Mouse (Mus musculus) gastrocnemius, postnatal 14 days (tissue): ENCODE data around the gene Pdhx. TPM values are rescaled to one million over a fixed set of nuclear protein-coding genes. Genes with fewer than 3 reads are reported as not detected.

Experiments used
- DNase-seq: peaks from one replicate; pipeline ENCODE4 v3.0.0; 2021; ENCODE audit warnings: mixed read lengths
- intact Hi-C: fragments of 180-260 bp; cut with DNase I; formaldehyde crosslinking; loops from one replicate; pipeline ENCODE4 v1.15.1; 2025; ENCODE audit warnings: low total_unique reads
- long read RNA-seq, 2 experiments: library from polyadenylated mRNA; stranded (forward); transcript quantifications; one replicate each; pipeline ENCODE4 v2.0.0; 2021
- total RNA-seq, 2 experiments: library from RNA; stranded (reverse); gene quantifications; 2 replicates each; pipeline ENCODE4 v1.2.3; 2021

Pdhx gene
- total RNA-seq = 10 to 100 TPM; 79.1 to 97.1 TPM
- long read RNA-seq, experiment 1, transcript Pdhx-201 (11 exons, 2,506 nt) = major isoform, 177 of 186 reads
- long read RNA-seq, experiment 1, partial matches to known transcripts = 7 of 186 reads
- long read RNA-seq, experiment 1, other reads (novel, unspliced or antisense) = 2 of 186 reads
- long read RNA-seq, experiment 2, transcript Pdhx-201 (11 exons, 2,506 nt) = major isoform, 164 of 178 reads
- long read RNA-seq, experiment 2, partial matches to known transcripts = 4 of 178 reads
- long read RNA-seq, experiment 2, other reads (novel, unspliced or antisense) = 10 of 178 reads

DNA sequence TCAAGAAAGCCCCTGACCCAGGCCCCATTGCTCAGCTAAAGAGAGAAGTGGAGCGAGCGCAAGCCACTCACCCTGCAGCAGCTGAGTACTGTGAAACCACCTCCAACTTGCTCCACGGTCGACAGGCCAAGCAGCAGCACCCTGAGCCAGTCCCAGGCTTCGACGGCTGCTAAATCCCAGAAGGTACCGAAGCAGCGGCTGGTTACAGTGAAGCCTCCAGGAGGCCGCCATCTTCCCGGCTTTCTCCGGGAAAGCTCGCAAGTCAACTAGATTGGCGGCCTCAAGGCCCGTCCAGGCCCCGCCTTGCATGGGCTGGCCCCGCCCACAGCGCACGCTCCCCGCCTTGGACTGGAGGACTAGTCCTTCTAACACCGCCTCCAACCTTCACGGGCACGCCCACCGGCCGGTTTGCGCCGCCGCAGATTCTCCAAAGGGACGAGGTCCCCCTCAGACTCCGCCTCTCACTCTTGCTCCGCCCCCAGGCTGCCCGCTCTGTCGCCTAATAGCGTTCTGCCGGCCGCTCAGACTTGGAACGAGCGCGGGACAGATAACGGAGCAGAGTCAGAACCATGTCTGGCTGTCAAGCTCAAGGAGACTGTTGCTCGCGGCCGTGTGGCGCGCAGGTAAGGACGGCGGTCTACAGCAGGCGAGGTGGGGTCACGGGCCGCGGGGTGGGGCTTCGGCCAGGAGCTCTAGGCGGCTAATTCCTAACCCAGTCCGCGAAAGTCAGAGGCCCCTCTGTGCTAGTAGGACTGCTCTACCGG, at the start of gene Pdhx, which contains the start of gene Apip:
Gene Pdhx, minus strand, starts transcription at position 295 of the 764 bp plus-strand sequence.
Gene Apip, plus strand, starts transcription at position 457 of the 764 bp plus-strand sequence.
- peak; percentile 100 for DNase-seq
- intact Hi-C loops = no loop called here

DNA sequence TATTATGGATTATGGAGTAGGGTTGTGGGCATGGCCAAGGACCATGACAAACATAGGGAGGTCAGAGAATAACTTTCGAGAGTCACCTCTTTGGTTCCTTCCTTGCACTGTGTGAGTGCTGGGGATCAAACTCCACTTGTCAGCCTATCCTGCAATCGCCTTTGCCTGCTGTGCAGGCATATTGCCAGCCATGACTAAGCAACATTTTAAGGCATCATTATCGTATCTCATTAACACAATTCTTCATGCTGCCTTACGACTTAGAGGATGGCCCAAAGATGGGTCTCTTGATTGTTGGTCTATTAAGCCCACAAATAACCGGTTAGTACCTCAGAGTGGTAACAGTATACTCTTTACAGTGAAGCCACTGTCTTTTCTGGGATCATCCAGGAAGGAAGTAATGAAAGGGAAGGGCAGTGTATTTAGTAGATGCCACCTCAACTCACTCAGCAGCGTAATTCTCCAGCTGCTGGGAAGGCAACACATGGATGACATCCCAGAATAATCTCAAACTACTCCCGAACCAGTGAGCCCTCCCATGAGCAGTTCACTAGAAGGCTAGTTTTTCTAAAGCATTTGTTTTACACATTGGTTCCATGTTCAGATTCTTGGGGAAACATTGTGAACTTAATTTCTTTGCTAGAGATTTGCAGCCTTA, 46.0 kb upstream of the Pdhx start:
- DNase-seq = no peak
- intact Hi-C loops = no loop called here

GRCm38 (mm10) chr2:103118324-103119196, 45.2 kb upstream of the Pdhx start:
- intact Hi-C loops = no loop called here
- DNase-seq = no peak

DNA sequence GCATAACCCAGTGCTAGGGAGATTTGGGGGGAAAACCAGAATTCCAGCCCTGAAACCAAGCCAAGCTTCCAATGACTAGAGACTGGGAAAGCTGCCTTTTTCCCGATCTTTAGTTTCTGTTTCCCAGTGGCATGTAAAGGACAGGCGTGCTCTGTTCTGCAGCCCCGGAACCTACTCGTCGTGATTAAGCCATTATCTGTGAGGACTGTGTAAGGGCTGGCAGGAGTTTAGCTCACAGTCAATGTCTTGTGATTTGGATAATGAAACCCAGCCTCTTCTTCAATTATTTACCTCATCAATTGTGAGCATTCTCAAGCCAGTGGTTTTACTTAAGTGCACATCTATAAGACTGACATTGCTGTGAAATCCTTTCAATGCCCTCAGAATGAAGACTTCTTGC, 43.9 kb upstream of the Pdhx start:
- intact Hi-C loops = no loop called here
- no peak for DNase-seq

DNA sequence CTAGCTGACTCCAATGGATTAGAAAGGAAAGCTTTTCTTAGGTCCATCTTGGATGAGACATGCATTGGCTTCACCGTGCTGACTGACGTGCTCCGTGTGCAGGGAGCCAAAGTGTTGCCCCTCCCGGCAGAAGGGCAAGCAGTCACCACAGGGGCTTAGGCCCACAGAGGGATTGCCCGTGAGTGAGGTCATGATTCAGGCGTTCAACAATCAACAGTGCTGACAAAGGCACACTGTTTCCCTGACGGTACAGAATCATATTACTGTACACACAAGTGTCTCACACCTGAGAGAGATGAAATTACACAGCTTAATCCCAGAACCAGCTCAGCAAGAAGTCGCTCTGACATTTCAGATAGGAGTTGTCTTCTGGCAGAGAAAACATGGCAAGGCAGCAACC, 38.4 kb upstream of the Pdhx start:
- intact Hi-C loops = no loop called here
- DNase-seq = no peak

GRCm38 (mm10) chr2:103106172-103106571, 32.9 kb upstream of the Pdhx start:
- no peak for DNase-seq
- intact Hi-C loops = no loop called here

- intact Hi-C loops = no loop called here
- DNase-seq = no peak
These were observed 29.3 kb upstream of the Pdhx start for GRCm38 (mm10) chr2:103102595-103102994.

DNA sequence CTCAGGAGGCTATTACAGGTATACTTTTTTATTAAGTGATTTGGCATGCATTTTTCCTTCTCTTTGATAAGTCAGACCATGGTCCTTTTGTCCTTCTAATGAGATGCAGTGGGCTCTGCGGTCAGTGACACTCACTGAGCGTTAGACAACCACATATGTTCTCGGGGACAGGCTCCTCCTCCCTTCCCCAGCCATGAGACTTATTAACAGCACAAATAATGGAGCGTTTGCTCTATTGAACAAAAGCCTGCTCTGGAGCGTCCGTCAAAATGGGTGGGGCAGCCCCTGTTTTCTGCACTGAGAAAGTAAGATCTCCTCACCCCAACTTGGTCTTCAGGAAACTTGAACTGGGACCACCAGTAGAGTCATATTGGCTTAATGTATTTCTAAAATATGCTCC, 16.2 kb upstream of the Pdhx start:
- no peak for DNase-seq
- intact Hi-C loops = loop anchor here (2.0 to 5.0 kb wide), 2 partner anchors 259 to 407 kb away; no protein-coding TSS in a partner anchor

DNA sequence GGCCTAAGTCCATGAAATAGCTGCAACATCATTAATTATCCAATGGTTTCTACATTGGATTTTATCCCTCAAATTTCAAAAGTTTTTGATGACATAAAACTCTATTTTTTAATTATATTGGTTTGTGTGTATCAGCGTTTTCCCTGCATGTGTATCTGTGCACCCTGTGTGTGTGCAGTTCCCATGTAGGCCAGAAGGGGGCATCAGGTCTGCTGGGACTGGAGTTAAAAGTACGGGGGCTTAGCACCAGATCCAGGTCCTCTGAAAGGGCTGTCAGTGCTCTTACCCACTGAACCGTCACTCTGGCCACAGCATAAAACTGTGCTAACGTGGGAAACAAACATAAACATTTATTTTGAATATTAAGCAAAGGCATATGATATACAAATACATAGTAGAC, 14.8 kb upstream of the Pdhx start:
- DNase-seq = no peak
- intact Hi-C loops = loop anchor here (2.0 to 5.0 kb wide), 2 partner anchors 261 to 406 kb away; no protein-coding TSS in a partner anchor

DNA sequence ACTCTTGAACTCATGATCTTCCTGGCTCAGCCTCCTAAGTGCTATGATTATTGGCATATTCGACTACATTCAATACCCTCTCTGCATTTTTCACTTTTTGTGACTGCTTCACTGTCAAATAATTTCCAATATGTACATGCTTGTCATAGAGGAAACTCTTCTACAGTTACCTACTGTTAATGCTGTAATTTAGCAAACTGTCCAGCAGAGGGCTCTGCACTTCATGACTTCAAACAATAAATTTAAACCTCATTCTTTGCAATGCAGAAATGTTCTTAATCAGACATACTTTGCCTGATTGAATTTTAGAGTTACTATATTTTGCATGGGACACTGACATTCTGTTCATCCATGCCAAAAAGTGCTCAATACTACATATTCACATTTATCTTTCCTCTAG, 13.1 kb upstream of the Pdhx start:
- intact Hi-C loops = loop anchor here (5.0 kb wide), 1 partner anchor 404 kb away; no protein-coding TSS in a partner anchor
- DNase-seq = no peak

DNA sequence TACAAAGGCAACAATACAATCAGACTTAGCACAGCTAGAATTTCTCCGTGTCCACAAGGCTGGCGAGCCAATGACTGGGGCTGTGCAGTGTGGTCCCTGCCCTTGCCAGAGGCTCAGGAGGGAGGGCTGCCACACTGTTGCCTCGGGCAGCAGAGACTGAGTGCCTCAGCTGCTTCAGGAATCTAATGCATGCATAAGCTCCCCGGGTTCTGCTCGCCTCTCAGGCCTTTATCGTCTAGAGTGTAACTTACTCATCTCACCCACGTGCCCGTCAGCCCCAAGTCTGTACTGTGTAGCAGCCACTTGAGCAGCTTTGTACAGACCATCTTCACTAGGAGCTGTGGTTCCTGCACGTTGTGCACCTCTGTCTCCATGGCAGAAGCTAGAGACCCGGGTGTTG, 12.3 kb upstream of the Pdhx start:
- intact Hi-C loops = loop anchor here (5.0 kb wide), 1 partner anchor 403 kb away; no protein-coding TSS in a partner anchor

GRCm38 (mm10) chr2:103084451-103084850, 11.1 kb upstream of the Pdhx start:
- intact Hi-C loops = no loop called here
- DNase-seq = no peak

More for the DNA sequence above, 12.3 kb upstream of the Pdhx start:
- DNase-seq = no peak

- intact Hi-C loops = no loop called here
These were observed 9.5 kb upstream of the Pdhx start for GRCm38 (mm10) chr2:103082853-103083252.

DNA sequence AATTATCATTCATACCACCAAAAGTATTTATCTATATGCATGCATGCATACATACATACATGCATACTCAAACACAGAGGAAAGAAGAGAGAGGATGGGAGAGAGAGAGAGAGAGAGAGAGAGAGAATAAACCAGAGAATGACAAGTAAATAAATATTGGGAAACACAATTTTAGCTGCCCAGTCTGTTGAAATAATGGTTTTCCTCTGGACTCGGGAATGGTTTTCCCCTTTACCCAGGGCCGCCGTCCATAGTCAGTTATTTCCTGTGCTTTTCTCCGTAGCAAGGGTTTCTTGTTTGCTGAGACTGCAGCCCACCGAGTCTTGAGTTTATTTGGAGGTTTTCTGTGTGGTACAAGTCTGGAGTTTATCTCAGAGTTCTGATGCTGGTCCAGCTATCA, 8.4 kb upstream of the Pdhx start:
- intact Hi-C loops = no loop called here
- no peak for DNase-seq

More at GRCm38 (mm10) chr2:103082853-103083252, 9.5 kb upstream of the Pdhx start:
- DNase-seq = no peak

GRCm38 (mm10) chr2:103081117-103081516, 7.8 kb upstream of the Pdhx start:
- no peak for DNase-seq
- intact Hi-C loops = no loop called here

DNA sequence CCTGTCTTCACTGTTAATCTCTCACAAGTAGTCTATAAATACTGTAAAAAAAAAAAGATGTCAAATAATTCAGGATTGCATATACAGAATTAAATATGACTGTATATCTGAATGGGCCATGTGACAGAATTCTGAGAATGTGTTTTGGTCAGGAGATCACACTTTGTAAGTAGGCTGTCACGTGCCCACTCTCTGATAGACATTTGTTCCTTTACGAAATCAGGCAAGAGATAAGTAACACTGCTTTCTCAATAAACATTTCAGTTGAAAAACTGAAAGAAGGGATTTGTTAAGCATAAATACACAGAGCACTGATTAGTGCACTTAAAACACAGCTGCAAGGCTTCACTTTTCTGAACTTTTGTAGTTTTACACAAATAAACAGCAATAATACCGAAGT, 2.7 kb downstream of the Pdhx start:
- DNase-seq = no peak
- intact Hi-C loops = no loop called here

GRCm38 (mm10) chr2:103069752-103070405, 3.4 kb downstream of the Pdhx start:
- DNase-seq = no peak
- intact Hi-C loops = no loop called here

DNA sequence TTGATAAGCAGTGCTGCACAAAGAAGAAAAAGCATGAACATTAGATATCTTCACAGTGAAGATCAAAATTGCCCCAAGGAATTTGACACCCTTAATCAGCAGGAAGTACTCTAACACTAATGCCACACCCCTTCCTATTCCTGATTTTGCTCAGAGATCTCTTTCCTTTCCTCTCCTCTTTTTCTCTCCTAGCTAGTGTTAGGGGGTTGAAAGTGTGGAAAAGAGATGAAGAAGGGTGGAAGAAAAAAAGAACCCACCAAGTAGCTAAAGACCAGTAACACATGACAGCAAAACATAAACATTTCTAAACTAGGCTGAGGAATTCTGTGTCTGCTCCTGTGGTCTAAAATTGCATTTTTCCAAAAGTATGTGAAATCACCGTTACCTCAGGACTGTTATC, 4.7 kb downstream of the Pdhx start:
- intact Hi-C loops = no loop called here
- no peak for DNase-seq
